Mouse (Mus musculus) adrenal gland, adult 18-20 months (tissue): Measurements from ENCODE around the gene Fgf12. TPM values are rescaled to one million over a fixed set of nuclear protein-coding genes. Genes with fewer than 3 reads are reported as not detected.

Experiments used
- DNase-seq, 2 experiments: peaks; one replicate each; pipeline ENCODE4 v3.0.0; 2021 to 2022; ENCODE audit warnings: low spot score in 2 of 2
- long read RNA-seq, 2 experiments: library from polyadenylated mRNA; stranded (forward); transcript quantifications; one replicate each; pipeline ENCODE4 v2.0.0; 2021
- total RNA-seq, 2 experiments: library from RNA; stranded (reverse); gene quantifications; 1 replicate in 1 of 2; 2 replicates in 1 of 2; pipeline ENCODE4 v1.2.3; 2021

Gene Fgf12
- 1 to 10 TPM; 1.7 to 3.2 TPM for total RNA-seq
- long read RNA-seq, experiment 1, partial matches to known transcripts, result 0 of 1 reads
- long read RNA-seq, experiment 1, other reads (novel, unspliced or antisense), result 1 of 1 reads
- long read RNA-seq, experiment 2, result 0 reads

DNA sequence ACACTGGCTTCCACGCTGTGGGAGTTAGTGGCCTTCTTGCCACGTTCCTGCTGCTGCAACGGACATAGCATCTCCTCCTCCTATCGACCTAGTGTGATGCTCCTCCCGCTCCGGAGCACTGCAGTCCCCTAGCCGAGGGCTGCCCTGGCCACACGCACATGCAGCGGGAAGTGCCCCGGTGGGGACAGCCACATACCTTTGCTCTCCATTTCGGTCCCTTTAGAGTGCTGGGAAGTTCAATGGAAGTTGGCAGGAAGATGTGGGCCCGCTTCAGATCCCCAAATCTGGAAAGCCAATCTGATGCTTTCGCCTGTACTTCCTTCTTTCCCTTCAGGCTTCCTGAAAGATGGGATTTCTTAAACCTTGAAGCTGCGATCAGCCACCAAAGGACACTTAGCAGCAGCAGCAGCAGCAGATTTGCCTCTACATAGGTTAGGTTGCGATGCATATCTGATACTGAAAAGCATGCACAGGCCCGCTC lies at the start of gene Fgf12:
Gene Fgf12, minus strand, starts transcription at position 431 of the 481 bp plus-strand sequence.
- no peak for DNase-seq

DNA sequence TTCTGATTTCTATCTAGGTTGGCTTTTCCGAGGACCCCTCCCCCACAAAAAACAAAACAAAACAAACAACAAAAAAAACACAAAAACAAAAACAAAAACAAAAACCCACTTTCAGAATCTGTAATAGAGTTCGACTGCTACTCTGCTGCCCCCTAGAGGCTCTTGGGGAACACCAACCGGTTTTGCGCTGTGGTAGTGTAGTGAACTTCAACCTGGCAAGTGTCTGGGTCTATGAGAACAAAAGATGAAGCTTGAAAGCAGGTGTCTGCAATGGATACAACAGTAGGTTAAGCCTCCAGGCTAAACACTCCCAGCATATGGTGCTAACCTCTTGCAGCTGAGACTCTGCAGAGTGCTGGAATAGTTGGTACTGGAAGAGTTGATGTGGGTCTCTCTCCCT lies 40.2 kb upstream of the Fgf12 start:
- peak in 1 of 2 experiments; percentile 4 for DNase-seq

DNA sequence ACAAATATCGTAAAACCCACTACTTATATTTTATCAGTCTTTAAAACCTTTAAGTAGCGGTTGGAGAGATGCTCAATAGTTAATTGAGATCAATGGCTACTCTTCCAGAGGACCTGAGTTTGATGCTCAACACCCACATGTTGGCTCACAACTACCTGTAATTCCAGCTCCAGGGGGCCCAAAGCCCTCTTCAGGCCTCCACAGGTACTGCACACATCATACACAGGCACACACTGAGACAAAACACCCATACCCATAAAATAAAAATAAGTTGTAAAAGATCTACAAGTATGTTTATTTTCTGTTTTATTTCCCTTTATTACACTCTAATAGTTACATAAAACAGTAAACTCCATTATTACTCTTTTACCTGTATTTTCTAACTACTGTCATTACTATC lies 17.4 kb upstream of the Fgf12 start:
- DNase-seq, result no peak

DNA sequence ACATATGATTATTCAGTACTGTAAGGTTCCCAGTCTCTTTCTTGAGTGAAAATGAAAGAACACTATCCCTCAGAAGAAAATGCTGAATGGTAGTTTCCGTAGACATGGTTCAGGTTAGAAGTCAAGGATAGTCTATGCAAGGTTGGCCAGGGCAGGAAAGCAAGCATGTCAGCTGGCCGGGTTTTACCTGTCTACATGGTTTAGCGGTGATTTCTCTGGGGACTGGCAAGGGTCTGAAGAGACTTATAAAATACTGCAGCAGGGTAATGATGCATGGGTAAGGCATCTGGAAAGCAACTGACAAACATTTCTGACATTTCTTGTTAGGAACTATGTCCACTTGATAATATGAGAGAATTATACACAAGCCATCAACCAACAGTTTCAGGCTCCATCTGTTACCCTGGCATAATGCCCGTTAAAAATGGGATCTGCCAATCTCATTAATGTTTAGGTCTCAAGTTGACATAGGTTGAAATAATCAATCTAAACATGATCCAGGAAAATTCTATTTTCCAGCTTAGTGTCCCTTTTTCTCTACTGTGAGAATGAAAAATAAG lies 8.6 kb upstream of the Fgf12 start:
- no peak for DNase-seq

DNA sequence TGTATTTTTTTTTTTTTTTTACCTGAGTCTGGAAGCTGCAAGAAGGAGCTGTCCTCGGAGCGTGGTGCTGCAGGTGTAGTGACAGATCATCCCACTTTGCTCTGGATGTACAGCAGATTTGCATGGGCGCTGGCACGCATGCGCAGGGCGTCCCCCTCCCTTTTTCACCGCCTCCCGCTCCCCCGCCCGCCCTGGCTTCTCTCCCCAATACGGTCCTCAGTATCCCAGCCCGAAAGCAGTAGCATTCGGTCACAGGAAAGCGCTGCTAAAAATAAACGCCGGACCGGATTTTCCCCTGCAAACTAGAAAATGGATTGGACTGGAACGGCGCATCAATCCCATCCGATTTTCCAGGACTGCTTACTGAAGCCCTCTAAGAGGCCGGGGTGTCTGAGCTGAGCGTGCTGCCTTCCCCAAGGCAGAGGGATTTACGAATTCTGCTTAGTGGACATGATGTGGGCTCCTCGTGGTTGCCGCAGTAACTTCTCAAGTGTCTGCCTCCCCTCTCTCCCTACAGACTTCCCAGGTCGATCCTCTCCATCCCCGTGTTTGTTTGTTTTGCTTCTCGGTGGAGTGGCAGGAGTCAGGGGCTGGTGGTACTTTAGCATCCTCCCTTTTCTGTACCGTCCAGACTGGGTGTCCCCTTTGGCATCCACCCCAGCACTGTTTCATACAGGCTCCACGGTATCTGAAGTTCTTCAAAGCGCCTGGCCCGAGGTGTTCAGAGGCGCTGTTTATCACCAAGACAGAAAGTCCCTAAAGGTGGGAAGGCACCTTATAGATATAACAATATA lies 453 bp upstream of the Fgf12 start:
- peak; percentile 21 to 32 for DNase-seq

DNA sequence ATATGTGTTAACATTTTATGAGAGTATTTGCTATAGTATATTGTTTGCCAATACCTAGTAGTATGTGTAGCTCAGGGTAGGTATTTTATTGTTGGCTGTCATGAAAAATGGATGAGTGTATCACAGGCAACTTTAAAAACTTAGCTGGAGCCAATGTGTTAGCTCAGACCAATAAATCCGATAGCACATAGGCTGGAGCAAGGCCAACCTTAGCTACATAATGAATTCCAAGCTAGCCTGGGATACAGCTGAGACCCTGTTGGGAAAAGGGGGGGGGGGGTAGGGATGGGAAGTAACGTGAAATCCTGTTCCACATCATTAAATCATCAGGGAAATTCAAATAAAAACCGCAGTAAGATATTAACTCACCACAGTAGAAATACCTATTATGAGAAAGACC lies 18.4 kb downstream of the Fgf12 start:
- no peak for DNase-seq

DNA sequence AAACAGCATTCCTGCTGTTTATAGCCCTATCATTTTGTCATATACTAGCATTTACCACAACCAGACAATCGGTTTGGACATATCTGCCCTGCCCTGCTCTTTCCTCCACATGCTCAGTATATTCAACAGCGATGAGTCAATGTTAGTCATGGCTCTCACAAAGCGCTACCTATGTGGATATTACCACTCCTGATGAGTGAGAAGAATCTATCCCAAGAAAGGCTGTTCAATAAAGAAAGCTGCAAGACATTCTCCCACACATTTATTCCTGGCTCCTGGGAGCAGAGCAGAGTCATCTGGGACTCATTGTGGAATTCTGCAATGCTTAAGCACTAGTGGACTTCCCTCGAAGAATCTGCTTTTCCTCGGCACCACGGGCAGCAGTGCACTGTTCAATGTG lies 26.1 kb downstream of the Fgf12 start:
- no peak for DNase-seq

DNA sequence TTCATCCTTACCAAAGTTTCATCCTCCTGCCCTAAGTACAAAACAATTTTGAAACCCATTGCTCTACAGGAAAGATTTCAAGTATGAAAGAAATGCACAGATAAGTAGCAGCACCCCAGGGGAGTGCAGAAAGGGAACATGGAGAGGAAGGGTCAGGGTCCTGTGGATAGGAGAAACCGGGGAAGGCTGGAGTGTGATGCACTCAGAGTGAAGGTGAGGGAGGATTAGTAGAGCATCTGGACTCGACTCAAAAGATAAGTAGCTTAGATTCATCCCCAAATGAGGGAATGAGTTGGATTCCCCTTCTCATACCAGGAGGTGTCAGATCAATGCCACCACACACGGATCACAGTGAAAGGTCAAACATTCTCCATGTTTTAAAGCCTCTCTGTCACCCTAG lies 46.2 kb downstream of the Fgf12 start:
- no peak for DNase-seq

DNA sequence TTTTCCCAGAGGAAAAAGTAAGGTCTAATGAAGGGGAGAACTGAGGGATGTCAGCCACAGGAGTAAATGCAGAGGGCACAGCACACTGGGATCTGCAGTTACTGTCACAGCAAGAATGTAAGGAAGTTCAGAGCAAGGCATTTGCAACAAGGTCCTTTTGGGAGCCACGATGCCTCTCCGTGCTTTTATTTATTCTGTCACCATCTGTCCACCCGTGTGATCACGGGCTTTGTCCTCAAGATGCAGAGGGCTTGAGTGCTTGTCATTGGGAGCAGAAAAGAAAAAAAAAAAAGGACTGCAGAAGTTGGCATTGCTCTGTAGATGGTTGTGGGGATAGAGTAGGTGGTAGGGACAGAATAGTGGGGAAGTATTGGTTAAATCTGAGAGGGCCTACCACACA lies 52.5 kb downstream of the Fgf12 start:
- DNase-seq, result no peak

DNA sequence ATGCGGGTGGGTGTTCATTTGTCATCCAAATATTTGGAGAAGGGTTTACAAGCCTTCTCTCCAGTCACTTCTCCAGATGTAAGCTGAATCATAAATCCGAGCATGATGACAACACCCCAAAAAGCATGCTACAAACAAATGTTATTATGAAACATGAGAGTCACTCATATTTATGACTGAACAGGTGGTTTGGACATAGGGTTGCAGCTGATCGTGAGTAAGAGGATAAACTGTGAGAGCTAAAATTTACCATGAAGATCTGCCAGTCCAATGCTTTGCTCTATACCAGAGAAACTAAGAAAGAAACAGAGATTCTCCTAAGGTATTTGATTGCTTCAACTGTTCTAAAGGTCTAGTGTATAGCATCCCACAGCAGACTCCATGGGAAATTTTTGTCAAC lies 56.0 kb downstream of the Fgf12 start:
- no peak for DNase-seq

DNA sequence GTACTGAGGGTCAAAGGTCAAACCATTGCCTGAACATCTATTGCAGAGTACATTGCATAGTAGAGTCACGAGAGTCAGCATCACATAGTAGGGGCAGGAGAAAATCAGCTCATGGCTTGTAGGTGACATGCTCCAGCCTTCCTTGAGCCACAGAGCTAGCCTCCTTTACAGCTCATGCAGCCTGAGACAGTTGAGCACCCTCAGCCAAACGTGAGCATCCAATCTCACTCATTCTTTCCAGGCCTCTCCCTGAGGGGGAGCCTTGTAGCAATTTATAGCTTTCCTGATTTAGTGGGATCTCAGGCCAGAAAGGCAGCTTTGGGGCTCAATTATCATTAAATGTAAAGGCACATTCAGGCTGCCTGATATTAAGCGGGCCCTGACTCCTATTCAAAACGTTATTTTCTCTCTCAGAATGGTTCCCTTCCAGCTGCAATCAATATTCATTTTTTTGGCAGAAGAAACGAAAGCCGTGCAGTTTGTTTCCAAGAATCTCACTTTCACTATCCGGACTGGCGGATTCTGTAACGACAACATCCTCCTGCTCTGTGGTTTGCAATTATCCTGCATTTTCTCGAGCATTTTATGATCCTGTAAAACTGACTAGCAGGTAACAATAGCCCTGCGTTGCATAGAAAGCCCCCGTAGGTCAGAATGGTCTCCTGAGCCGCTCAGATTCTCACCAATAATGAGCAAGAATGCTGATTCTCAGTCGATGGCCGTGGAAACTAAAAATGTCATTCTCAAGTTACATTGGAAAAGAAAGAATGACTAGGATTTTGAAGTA lies 58.6 kb downstream of the Fgf12 start:
- DNase-seq, result no peak

DNA sequence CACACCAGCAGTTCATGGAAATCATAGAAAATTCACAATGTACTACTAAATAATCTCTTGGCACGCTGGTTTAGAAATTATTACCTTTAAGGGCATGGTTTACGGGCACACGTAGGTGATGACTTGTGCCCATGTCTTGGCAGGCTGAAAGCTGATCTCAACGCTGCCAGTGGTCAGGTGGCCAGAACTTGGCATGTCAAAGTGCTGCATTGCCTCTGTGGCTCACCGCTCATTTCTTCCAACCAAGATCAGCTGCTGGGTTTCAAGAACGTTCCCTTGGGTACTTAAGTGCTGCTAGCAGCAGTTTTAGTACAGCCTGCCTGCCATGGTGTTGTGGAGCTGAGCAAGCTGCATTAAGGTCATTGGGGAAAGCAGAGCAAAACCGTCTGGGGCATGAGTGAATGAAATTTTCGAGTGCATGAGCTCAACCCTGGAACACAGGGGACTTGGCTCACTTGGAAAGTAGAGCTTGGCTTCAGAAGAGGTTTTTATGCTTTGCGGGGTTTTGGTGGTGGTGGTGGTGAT lies 63.9 kb downstream of the Fgf12 start:
- DNase-seq, result no peak

DNA sequence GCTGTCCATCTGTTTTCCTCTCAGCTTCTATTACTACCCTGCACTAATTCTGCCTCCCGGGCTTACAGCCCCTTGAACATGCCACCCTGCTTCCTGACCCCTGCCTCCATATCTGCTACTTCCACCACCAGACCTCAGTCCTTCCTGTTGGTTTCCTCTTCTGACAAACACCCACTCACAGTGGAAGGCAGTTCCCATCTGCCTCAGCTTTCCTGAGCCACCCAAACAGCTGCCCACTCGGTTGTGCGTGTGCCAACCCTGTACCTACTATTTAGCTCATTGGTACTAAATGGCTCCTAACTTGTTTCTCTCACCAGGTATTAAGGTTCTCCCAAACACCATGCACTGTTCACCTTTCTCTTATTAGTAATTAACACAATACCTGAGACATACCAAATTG lies 71.2 kb downstream of the Fgf12 start:
- no peak for DNase-seq

DNA sequence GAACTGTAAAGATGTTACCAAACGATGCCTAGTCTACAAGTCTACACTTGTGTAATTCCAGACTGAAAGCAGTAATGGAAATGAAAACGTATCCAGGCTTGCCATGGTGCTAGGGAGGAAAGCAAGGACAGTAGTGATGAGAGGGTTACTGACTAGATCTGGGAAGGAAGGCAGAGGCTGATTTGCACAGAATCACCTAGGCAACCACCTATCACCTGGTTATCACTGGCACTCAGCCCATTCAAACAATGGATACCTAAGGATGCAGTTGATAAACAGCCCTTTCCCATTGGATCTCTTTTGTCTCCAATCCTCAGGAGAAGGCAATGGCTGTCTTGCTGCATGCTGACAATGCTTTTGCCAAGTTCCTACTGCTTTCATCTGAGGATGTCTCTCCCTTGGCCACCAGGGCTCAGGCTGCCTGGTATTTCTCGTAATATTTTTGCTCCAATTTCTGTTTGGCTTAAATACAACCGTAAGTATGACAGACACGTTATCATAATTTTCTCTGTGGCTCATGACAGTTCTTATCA lies 84.0 kb downstream of the Fgf12 start:
- DNase-seq, result no peak

DNA sequence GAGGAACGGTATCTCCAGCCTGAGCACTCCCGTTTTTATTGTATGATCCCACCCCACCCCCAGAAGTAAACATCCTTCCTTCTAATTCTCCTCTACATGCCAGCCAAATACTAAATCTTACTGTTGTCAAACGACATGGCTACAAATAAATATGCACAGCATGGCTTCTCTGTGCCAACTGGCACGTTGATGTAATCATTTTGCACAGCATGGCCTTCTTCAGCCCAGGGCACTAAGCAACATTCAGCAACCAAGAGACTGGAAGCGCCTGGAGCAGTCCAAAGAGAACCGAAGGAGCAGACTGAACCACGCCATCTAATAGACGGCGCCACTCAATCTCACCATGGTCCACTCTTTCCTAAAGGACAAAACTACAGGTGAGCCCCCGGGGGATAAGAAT lies 100.2 kb downstream of the Fgf12 start:
- no peak for DNase-seq

DNA sequence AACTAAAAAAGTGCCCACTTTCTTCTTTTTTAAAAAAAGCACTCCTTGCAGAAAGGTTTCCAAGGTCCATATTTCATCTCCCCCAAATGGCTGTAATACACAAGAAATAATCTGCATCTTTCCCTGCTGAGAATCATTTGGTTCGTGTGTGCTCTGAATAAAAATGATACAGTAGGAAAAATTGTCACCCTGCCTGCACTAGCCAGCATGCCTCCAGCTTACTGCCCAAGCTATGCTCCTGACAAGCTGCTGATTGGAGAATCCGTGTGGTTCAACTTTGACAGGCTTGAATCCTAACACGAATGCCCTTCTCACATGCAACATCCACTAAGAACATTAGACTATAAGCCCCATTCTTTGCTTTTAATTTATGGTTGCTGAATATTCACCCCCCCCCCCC lies 102.3 kb downstream of the Fgf12 start:
- DNase-seq, result no peak

DNA sequence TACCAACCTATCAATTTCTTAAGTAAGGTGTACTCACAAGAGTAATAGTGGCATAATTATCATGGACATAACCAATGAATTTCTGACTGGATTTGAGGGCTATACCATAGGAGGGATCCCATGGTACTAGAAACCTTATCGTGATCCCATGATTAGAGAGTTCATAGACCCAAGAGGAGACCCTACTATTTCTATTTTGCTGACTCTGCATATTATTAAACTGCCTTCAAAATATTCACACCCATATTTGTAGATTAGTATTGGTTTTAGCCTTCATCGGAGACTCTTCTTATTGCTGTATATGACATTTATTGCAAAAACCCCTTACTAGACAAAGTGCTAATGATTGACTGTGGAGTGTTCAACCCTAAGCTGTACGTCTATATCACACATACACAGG lies 107.8 kb downstream of the Fgf12 start:
- DNase-seq, result no peak

DNA sequence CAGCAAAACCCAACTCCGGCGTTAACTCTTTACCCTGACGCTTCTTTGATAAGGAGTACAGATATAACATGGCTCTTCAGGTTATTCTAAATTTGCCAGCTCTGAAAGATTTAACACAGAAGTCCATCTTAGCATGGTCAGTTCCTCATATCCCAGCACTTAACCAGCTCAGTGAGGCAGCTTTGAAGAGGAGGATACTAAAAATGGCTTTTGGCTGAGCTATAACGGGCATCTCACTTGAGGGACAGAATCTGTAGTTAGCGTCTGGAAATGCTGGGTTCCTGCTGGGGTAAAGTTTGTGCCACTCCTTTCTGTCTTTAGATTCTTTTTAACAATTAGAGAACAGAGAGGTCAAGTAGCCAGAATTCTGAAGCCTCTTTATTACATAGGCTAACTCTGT lies 121.1 kb downstream of the Fgf12 start:
- DNase-seq, result no peak

DNA sequence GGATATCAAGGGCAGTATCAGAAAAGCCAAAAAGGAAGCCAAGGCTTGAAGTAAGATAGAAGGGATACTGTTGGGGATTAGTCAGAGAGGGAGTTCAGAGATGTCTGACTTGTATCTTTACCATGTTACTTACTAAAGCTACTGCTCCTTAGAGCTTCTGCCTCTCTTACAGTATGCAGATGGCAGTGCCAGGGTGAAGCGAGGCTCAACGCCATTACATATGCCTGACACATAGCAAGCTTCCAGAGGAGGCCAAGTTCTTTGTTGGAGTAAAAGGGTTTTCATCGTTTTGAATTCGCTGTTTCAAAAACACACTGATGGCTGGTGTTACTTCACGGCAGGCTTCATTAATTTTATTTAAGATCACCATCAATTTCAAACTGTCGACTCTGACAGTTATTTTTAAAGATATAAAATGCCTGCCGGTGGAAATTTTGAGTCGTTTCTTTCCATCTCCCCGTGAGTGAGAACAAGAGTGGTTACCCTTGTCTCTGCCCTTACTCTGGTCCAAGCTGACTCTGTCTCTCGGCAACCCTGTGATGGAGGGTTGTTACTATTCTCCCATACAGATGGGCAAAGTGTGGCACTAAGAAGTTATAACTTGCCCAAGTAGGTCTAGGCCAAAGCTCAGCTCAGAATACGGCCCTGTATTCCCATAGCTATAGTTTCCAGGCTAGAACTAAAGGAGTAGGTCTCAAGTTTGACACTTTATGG lies 121.9 kb downstream of the Fgf12 start:
- DNase-seq, result no peak

DNA sequence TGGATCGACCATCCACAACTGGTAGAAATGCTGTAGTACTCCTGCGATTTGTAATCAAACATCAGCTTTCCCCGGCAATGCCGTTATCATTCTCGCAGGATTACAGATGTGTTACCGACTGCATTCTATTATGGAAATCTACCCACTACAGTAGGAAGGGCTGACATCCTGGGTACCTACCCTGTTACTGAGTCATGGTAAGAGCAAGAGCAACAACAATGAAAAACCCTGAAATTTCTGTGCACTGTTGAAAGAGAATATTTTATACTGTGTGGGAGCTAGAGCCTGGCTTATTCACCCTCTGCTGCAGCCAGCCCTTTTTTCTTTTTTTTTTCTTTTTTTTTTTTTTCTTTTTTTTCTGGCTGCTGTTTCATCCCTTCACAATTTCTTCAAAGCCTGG lies 126.6 kb downstream of the Fgf12 start:
- no peak for DNase-seq

DNA sequence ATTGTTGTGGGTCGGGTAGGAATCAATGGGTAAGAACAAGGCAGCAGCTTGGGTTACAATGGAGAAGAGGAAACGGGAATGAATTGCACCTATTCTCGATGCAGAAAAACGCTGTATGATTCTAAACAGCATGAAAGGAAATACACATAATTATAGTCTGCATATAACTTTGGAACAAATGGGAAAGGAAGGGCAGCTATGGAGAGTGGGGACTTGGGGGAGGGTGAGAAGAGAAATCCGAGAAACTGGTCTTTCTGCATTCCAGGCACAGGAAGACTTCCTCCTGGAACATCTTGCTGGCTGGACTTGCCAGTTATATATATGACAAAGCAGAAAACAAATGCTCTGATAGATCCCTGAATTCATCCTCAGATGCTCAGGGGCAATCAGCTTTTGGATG lies 127.2 kb downstream of the Fgf12 start:
- no peak for DNase-seq
